Comparison of ENCODE assay signal across 7 mouse cellular contexts in genomic region chr7:16940292-16940691, GRCm38 (mm10). TPM values are rescaled to one million over a fixed set of nuclear protein-coding genes. Genes with fewer than 3 reads are reported as not detected.
DNase-seq lines count a peak whose midpoint lies in the region; ATAC-seq and TF ChIP-seq lines count a peak whose summit lies in the region.

No protein-coding gene starts in this region.

- ATAC-seq in lung, embryonic 14.5 days (ENCODE audit: insufficient read depth) = no peak
- peak; percentile 14; the same call in 1 of the 2 replicates for ATAC-seq in forebrain, postnatal 0 days
- no peak for ATAC-seq in kidney, embryonic 16.5 days (ENCODE audit: low FRiP score, low TSS enrichment)

- no peaks in the 10 kb centered on the region for H3K4me1 ChIP-seq in lung, embryonic 14.5 days (ENCODE audit: insufficient read depth)
- H3K4me1 ChIP-seq in forebrain, postnatal 0 days (ENCODE audit: insufficient read depth) = peaks cover 38% of the 10 kb centered on the region
- peaks cover 18% of the 10 kb centered on the region for H3K4me1 ChIP-seq in kidney, embryonic 16.5 days (ENCODE audit: insufficient read depth, low read length)

- H3K27ac ChIP-seq in lung, embryonic 14.5 days (ENCODE audit: low read depth) = peak overlapping the region; percentile 55; the same call in 1 of the 2 replicates
- peak overlapping the region; percentile 24 for H3K27ac ChIP-seq in forebrain, postnatal 0 days (ENCODE audit: low read depth, low read length)
- H3K27ac ChIP-seq in kidney, embryonic 16.5 days (ENCODE audit: low read length) = peak overlapping the region; percentile 50

- no peaks in the 10 kb centered on the region for H3K36me3 ChIP-seq in lung, embryonic 14.5 days (ENCODE audit: insufficient read depth)
- H3K36me3 ChIP-seq in forebrain, postnatal 0 days (ENCODE audit: insufficient read depth) = no peaks in the 10 kb centered on the region
- H3K36me3 ChIP-seq in kidney, embryonic 16.5 days (ENCODE audit: insufficient read depth, low read length) = no peaks in the 10 kb centered on the region

- H3K4me2 ChIP-seq in lung, embryonic 14.5 days = no peak overlapping the region
- H3K4me2 ChIP-seq in forebrain, postnatal 0 days (ENCODE audit: low read depth) = no peak overlapping the region
- no peak overlapping the region for H3K4me2 ChIP-seq in kidney, embryonic 16.5 days (replicated peaks; ENCODE audit: low read depth, low read length)

- WGBS in lung, embryonic 14.5 days = 20% methylated on average over 7 of the region's 7 CpGs
- 15% methylated on average over 7 of the region's 7 CpGs for WGBS in forebrain, postnatal 0 days
- WGBS in kidney, embryonic 16.5 days = 39% methylated on average over 7 of the region's 7 CpGs

- peaks cover 7% of the 10 kb centered on the region for H3K27me3 ChIP-seq in lung, embryonic 14.5 days (ENCODE audit: insufficient read depth, low read length)
- H3K27me3 ChIP-seq in forebrain, postnatal 0 days (ENCODE audit: insufficient read depth, low read length) = no peaks in the 10 kb centered on the region
- H3K27me3 ChIP-seq in kidney, embryonic 16.5 days (ENCODE audit: insufficient read depth, low read length) = peaks cover 5% of the 10 kb centered on the region

- H3K9me3 ChIP-seq in lung, embryonic 14.5 days (ENCODE audit: low read depth, low read length) = no peaks in the 10 kb centered on the region
- H3K9me3 ChIP-seq in forebrain, postnatal 0 days (ENCODE audit: low read length) = no peaks in the 10 kb centered on the region
- no peaks in the 10 kb centered on the region for H3K9me3 ChIP-seq in kidney, embryonic 16.5 days (ENCODE audit: low read length)

- no peak for TF ChIP-seq CTCF in lung, embryonic 14.5 days (IDR thresholded peaks at IDR 0.05; ENCODE audit: low read depth)
- TF ChIP-seq CTCF in forebrain, postnatal 0 days (IDR thresholded peaks at IDR 0.05; ENCODE audit: low read depth) = no peak

- no peak for DNase-seq in lung, embryonic 14.5 days
- no peak for DNase-seq in lung, adult 18-20 months
- peak; percentile 57 for DNase-seq in forebrain, postnatal 0 days
- DNase-seq in right cerebral cortex, postnatal 25 days = peak; percentile 62
- DNase-seq in gastrocnemius, postnatal 10 days = no peak
- no peak for DNase-seq in gastrocnemius, postnatal 4 days (ENCODE audit: low spot score in 2 of 2)

- H3K9ac ChIP-seq in lung, embryonic 14.5 days = 0 out of 2 replicates have a peak overlapping the region, but pooled peaks have one; percentile 0
- no peak overlapping the region for H3K9ac ChIP-seq in forebrain, postnatal 0 days
- H3K9ac ChIP-seq in kidney, embryonic 16.5 days (replicated peaks; ENCODE audit: low read length) = no peak overlapping the region

- no peak overlapping the region for H3K4me3 ChIP-seq in lung, embryonic 14.5 days (ENCODE audit: low read depth, low read length)
- no peak overlapping the region for H3K4me3 ChIP-seq in forebrain, postnatal 0 days (ENCODE audit: low read depth, low read length)
- no peak overlapping the region for H3K4me3 ChIP-seq in kidney, embryonic 16.5 days (ENCODE audit: low read length)

RNA-seq across cellular contexts. Expression of gene Pnmal2, which starts 4.2 kb away (rescaled TPM):
- 3.1 and 3.3 TPM in 2 replicates for polyA plus RNA-seq in lung, embryonic 14.5 days (2014; fragmentation: Nextera tagmentation; extraction: Ambion mirVana)
- total RNA-seq in forebrain, postnatal 0 days (2014; rRNA removed) = 98.9 and 133 TPM in 2 replicates
- 87.5 and 134 TPM in 2 replicates for polyA plus RNA-seq in forebrain, postnatal 0 days (2015; fragmentation: Nextera tagmentation; extraction: Ambion mirVana)
- polyA plus RNA-seq in kidney, embryonic 16.5 days (2015; fragmentation: Nextera tagmentation; extraction: Ambion mirVana) = 7.4 and 7.5 TPM in 2 replicates
- 10 to 100 TPM; 20.6 to 24.5 TPM for total RNA-seq in gastrocnemius, postnatal 10 days (2021)
- 10 to 100 TPM; 48.6 to 49.6 TPM for total RNA-seq in gastrocnemius, postnatal 4 days (2021)

RNA-seq across cellular contexts. Expression of gene Calm3, which starts 16.4 kb away (rescaled TPM):
- polyA plus RNA-seq in lung, embryonic 14.5 days (2014; fragmentation: Nextera tagmentation; extraction: Ambion mirVana) = 139 and 155 TPM in 2 replicates
- 1,323 and 1,444 TPM in 2 replicates for total RNA-seq in forebrain, postnatal 0 days (2014; rRNA removed)
- 403 and 424 TPM in 2 replicates for polyA plus RNA-seq in forebrain, postnatal 0 days (2015; fragmentation: Nextera tagmentation; extraction: Ambion mirVana)
- 145 and 154 TPM in 2 replicates for polyA plus RNA-seq in kidney, embryonic 16.5 days (2015; fragmentation: Nextera tagmentation; extraction: Ambion mirVana)
- total RNA-seq in gastrocnemius, postnatal 10 days (2021) = 100 to 1,000 TPM; 255 to 271 TPM
- 100 to 1,000 TPM; 189 to 234 TPM for total RNA-seq in gastrocnemius, postnatal 4 days (2021)

RNA-seq across cellular contexts. Expression of gene Pnmal1, which starts 19.2 kb away (rescaled TPM):
- polyA plus RNA-seq in lung, embryonic 14.5 days (2014; fragmentation: Nextera tagmentation; extraction: Ambion mirVana) = 0.11 and 0.20 TPM in 2 replicates
- total RNA-seq in forebrain, postnatal 0 days (2014; rRNA removed) = 53.4 and 64.8 TPM in 2 replicates
- polyA plus RNA-seq in forebrain, postnatal 0 days (2015; fragmentation: Nextera tagmentation; extraction: Ambion mirVana) = 51.1 and 61.5 TPM in 2 replicates
- polyA plus RNA-seq in kidney, embryonic 16.5 days (2015; fragmentation: Nextera tagmentation; extraction: Ambion mirVana) = 0.62 and 0.65 TPM in 2 replicates
- total RNA-seq in gastrocnemius, postnatal 10 days (2021) = under 1 TPM; 0.16 to 0.21 TPM
- total RNA-seq in gastrocnemius, postnatal 4 days (2021) = under 1 TPM in 1 of 2 experiments, not detected in 1; 0.16 TPM

RNA-seq across cellular contexts. Expression of gene Ptgir, which starts 34.0 kb away (rescaled TPM):
- polyA plus RNA-seq in lung, embryonic 14.5 days (2014; fragmentation: Nextera tagmentation; extraction: Ambion mirVana) = 1.3 and 1.6 TPM in 2 replicates
- total RNA-seq in forebrain, postnatal 0 days (2014; rRNA removed) = 0.15 TPM in 1 of 2 replicates, not detected in the other
- polyA plus RNA-seq in forebrain, postnatal 0 days (2015; fragmentation: Nextera tagmentation; extraction: Ambion mirVana) = 0.08 and 0.09 TPM in 2 replicates
- 1.9 and 2.6 TPM in 2 replicates for polyA plus RNA-seq in kidney, embryonic 16.5 days (2015; fragmentation: Nextera tagmentation; extraction: Ambion mirVana)
- total RNA-seq in gastrocnemius, postnatal 10 days (2021) = 1 to 10 TPM; 1.8 to 2.9 TPM
- 1 to 10 TPM; 2.6 to 3.3 TPM for total RNA-seq in gastrocnemius, postnatal 4 days (2021)

RNA-seq across cellular contexts. Expression of gene Gm42372, which starts 42.6 kb away (rescaled TPM):
- polyA plus RNA-seq in lung, embryonic 14.5 days (2014; fragmentation: Nextera tagmentation; extraction: Ambion mirVana) = 0.09 and 0.20 TPM in 2 replicates
- total RNA-seq in forebrain, postnatal 0 days (2014; rRNA removed) = 34.9 and 40.0 TPM in 2 replicates
- 4.0 and 5.9 TPM in 2 replicates for polyA plus RNA-seq in forebrain, postnatal 0 days (2015; fragmentation: Nextera tagmentation; extraction: Ambion mirVana)
- polyA plus RNA-seq in kidney, embryonic 16.5 days (2015; fragmentation: Nextera tagmentation; extraction: Ambion mirVana) = 0.20 and 0.26 TPM in 2 replicates
- total RNA-seq in gastrocnemius, postnatal 10 days (2021) = under 1 TPM in 1 of 2 experiments, not detected in 1; 0.16 TPM
- total RNA-seq in gastrocnemius, postnatal 4 days (2021) = under 1 TPM in 1 of 2 experiments, not detected in 1; 0.05 TPM

Comparison
In these comparisons a context has a peak if more than half of its experiments do, and no peak if none do; other contexts are left out.
1. DNase-seq: peak in forebrain, postnatal 0 days (single experiment) and right cerebral cortex, postnatal 25 days (single experiment); none in lung, embryonic 14.5 days (single experiment), lung, adult 18-20 months (0 of 2), gastrocnemius, postnatal 10 days (single experiment) and gastrocnemius, postnatal 4 days (0 of 2).
2. RNA of gene Pnmal1, which starts 19.2 kb away (total RNA-seq): 53.4 to 64.8 TPM in forebrain, postnatal 0 days; 0.16 to 0.21 TPM in gastrocnemius, postnatal 10 days and 0.16 TPM in gastrocnemius, postnatal 4 days; every median in the first group is over 10 times any median in the second.
3. Peak in every context shown above with its lines, with median percentiles within 50 percentile points of each other: H3K27ac ChIP-seq.